Comparison of ENCODE assay signal across 33 mouse cellular contexts in the genomic region with DNA sequence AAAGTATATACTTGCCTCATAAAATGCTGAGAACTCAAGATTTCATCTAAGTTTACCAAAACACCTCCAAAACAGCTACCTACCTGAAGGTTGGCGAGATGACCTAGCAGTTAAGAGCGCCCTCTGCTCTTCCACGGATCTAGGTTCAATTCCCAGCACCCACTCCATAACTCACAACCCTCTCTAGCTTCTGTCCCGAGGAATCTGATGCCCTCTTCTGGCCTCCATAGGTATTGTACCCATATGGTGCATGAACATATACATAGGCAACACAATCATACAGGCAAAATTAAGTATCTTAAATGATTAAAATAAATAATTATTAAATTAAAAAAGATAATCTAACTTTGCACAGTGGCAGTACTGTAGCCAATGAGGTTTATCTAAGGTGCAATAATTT. TPM values are rescaled to one million over a fixed set of nuclear protein-coding genes. Genes with fewer than 3 reads are reported as not detected.
A peak's percentile ranks its signal among the peaks of the same experiment; 100 is the strongest.
DNase-seq lines count a peak whose midpoint lies in the region; ATAC-seq and TF ChIP-seq lines count a peak whose summit lies in the region.
"Had no signal": no experiment of that assay in that cellular context is flagged by ENCODE, and none has a peak within 500 bp of the region (broad histone marks: within the 10 kb centered on the region; RNA-seq: fewer than 3 reads in every experiment).

No protein-coding gene starts in this region.

- H3K27ac ChIP-seq in heart, adult 2 months = no peak overlapping the region
- no peak overlapping the region for H3K27ac ChIP-seq in neural tube, embryonic 11.5 days (ENCODE audit: low read depth, low read length)
- no peak overlapping the region for H3K27ac ChIP-seq in neural tube, embryonic 15.5 days (replicated peaks)
- no peak overlapping the region for H3K27ac ChIP-seq in embryonic facial prominence, embryonic 10.5 days (replicated peaks)
- H3K27ac ChIP-seq: embryonic facial prominence, embryonic 15.5 days; forebrain, embryonic 12.5 days; heart, embryonic 10.5 days; heart, embryonic 15.5 days; hindbrain, embryonic 12.5 days; hindbrain, postnatal 0 days; intestine, embryonic 15.5 days; limb, embryonic 13.5 days; liver, embryonic 13.5 days; lung, embryonic 15.5 days; midbrain, embryonic 12.5 days had no signal

- no peak for TF ChIP-seq POLR2A in heart, adult 2 months (IDR thresholded peaks at IDR 0.05; ENCODE audit: insufficient read depth, low read depth, low read length)

- H3K9ac ChIP-seq in heart, adult 2 months (ENCODE audit: low read depth, low read length) = no peak overlapping the region
- H3K9ac ChIP-seq in neural tube, embryonic 11.5 days (ENCODE audit: low read length) = no peak overlapping the region
- no peak overlapping the region for H3K9ac ChIP-seq in neural tube, embryonic 15.5 days (replicated peaks)
- H3K9ac ChIP-seq: embryonic facial prominence, embryonic 15.5 days; forebrain, embryonic 12.5 days; forebrain, postnatal 0 days; heart, embryonic 15.5 days; hindbrain, embryonic 12.5 days; intestine, embryonic 15.5 days; limb, embryonic 13.5 days; liver, embryonic 13.5 days; lung, embryonic 15.5 days; midbrain, embryonic 12.5 days had no signal

- H3K27me3 ChIP-seq in heart, adult 2 months (ENCODE audit: control insufficient read depth, insufficient read depth, low read length) = no peaks in the 10 kb centered on the region
- H3K27me3 ChIP-seq in neural tube, embryonic 11.5 days (ENCODE audit: control insufficient read depth, insufficient read depth, low read length) = no peaks in the 10 kb centered on the region
- no peaks in the 10 kb centered on the region; the same call in 1 of the 2 replicates for H3K27me3 ChIP-seq in neural tube, embryonic 15.5 days (replicated peaks)
- H3K27me3 ChIP-seq in embryonic facial prominence, embryonic 10.5 days (replicated peaks; ENCODE audit: low read depth, poor library complexity, severe bottlenecking) = no peaks in the 10 kb centered on the region
- H3K27me3 ChIP-seq: embryonic facial prominence, embryonic 15.5 days; forebrain, embryonic 12.5 days; heart, embryonic 15.5 days; hindbrain, embryonic 12.5 days; intestine, embryonic 15.5 days; limb, embryonic 13.5 days; liver, embryonic 13.5 days; lung, embryonic 15.5 days; midbrain, embryonic 12.5 days; Patski had no signal

- H3K9me3 ChIP-seq in neural tube, embryonic 11.5 days (ENCODE audit: control insufficient read depth, low read length) = no peaks in the 10 kb centered on the region
- no peaks in the 10 kb centered on the region for H3K9me3 ChIP-seq in neural tube, embryonic 15.5 days (replicated peaks)
- H3K9me3 ChIP-seq in embryonic facial prominence, embryonic 10.5 days = 0 out of 2 replicates have a peak, but pooled peaks cover 4% of the 10 kb centered on the region
- H3K9me3 ChIP-seq: embryonic facial prominence, embryonic 15.5 days; forebrain, embryonic 12.5 days; heart, embryonic 10.5 days; heart, embryonic 15.5 days; hindbrain, embryonic 12.5 days; intestine, embryonic 15.5 days; limb, embryonic 13.5 days; liver, embryonic 13.5 days; lung, embryonic 15.5 days; midbrain, embryonic 12.5 days had no signal

- peak; percentile 16 for TF ChIP-seq CTCF in heart, adult 2 months (IDR thresholded peaks at IDR 0.05)

- intact Hi-C loops in heart, adult 2 months (cut with DNase I) = no loop called here
- intact Hi-C loops in heart, postnatal 10 days (cut with DNase I) = no loop called here

- WGBS in heart, adult 2 months = 85% methylated on average over 4 of the region's 4 CpGs
- 85% methylated on average over 4 of the region's 4 CpGs for WGBS in neural tube, embryonic 11.5 days
- 89% methylated on average over 4 of the region's 4 CpGs for WGBS in neural tube, embryonic 15.5 days
- 89% methylated on average over 4 of the region's 4 CpGs for WGBS in embryonic facial prominence, embryonic 10.5 days

- DNase-seq in heart, adult 2 months = no peak
- no peak for DNase-seq in heart, postnatal 10 days
- peak; percentile 4 for DNase-seq in neural tube, embryonic 11.5 days (ENCODE audit: low spot score)
- no peak for DNase-seq in urinary bladder, postnatal 10 days (ENCODE audit: low spot score)
- DNase-seq in embryonic facial prominence, embryonic 10.5 days (ENCODE audit: low spot score) = no peak
- DNase-seq in lung, adult 18-20 months = no peak
- DNase-seq: adrenal gland, postnatal 25 days; cerebellum, adult 2 months; cerebellum, postnatal 14 days; forebrain, postnatal 0 days; heart, postnatal 36 days; kidney, adult 2 months; kidney, postnatal 10 days; liver, embryonic 13.5 days; retina, postnatal 1 day; right cerebral cortex, postnatal 25 days; thymus, adult 18-20 months; thymus, postnatal 4 days had no signal

- H3K36me3 ChIP-seq in heart, adult 2 months (ENCODE audit: control insufficient read depth, insufficient read depth, low read length) = no peaks in the 10 kb centered on the region
- no peaks in the 10 kb centered on the region for H3K36me3 ChIP-seq in neural tube, embryonic 11.5 days (ENCODE audit: control insufficient read depth, insufficient read depth, low read length)
- no peaks in the 10 kb centered on the region for H3K36me3 ChIP-seq in neural tube, embryonic 15.5 days
- no peaks in the 10 kb centered on the region for H3K36me3 ChIP-seq in embryonic facial prominence, embryonic 10.5 days (replicated peaks)
- H3K36me3 ChIP-seq: embryonic facial prominence, embryonic 15.5 days; forebrain, embryonic 12.5 days; G1E; heart, embryonic 10.5 days; heart, embryonic 15.5 days; hindbrain, embryonic 12.5 days; intestine, embryonic 15.5 days; limb, embryonic 13.5 days; liver, embryonic 13.5 days; lung, embryonic 15.5 days; midbrain, embryonic 12.5 days had no signal

- no peaks in the 10 kb centered on the region for H3K4me1 ChIP-seq in heart, adult 2 months (ENCODE audit: control insufficient read depth, insufficient read depth, low read length)
- H3K4me1 ChIP-seq in neural tube, embryonic 11.5 days (ENCODE audit: control insufficient read depth, insufficient read depth, low read length) = no peaks in the 10 kb centered on the region
- no peaks in the 10 kb centered on the region for H3K4me1 ChIP-seq in neural tube, embryonic 15.5 days
- H3K4me1 ChIP-seq in embryonic facial prominence, embryonic 10.5 days = no peaks in the 10 kb centered on the region
- H3K4me1 ChIP-seq: embryonic facial prominence, embryonic 15.5 days; forebrain, embryonic 12.5 days; heart, embryonic 10.5 days; heart, embryonic 15.5 days; hindbrain, embryonic 12.5 days; intestine, embryonic 15.5 days; limb, embryonic 13.5 days; liver, embryonic 13.5 days; lung, embryonic 15.5 days; midbrain, embryonic 12.5 days had no signal

- ATAC-seq in neural tube, embryonic 11.5 days (ENCODE audit: insufficient read depth, low FRiP score, low TSS enrichment) = no peak
- ATAC-seq in neural tube, embryonic 15.5 days (ENCODE audit: low FRiP score) = no peak
- peak; percentile 53 for ATAC-seq in megakaryocyte progenitor cell, adult 5-6 weeks (replicated peaks; ENCODE audit: poor library complexity)
- ATAC-seq: forebrain, postnatal 0 days; hindbrain, postnatal 0 days; intestine, embryonic 15.5 days; Patski had no signal

- H3K4me3 ChIP-seq in heart, adult 2 months = no peak overlapping the region
- H3K4me3 ChIP-seq in neural tube, embryonic 11.5 days (ENCODE audit: low read depth, low read length) = no peak overlapping the region
- H3K4me3 ChIP-seq in neural tube, embryonic 15.5 days (replicated peaks) = no peak overlapping the region
- no peak overlapping the region for H3K4me3 ChIP-seq in embryonic facial prominence, embryonic 10.5 days
- H3K4me3 ChIP-seq: embryonic facial prominence, embryonic 15.5 days; forebrain, embryonic 12.5 days; heart, embryonic 10.5 days; heart, embryonic 15.5 days; hindbrain, embryonic 12.5 days; intestine, embryonic 15.5 days; limb, embryonic 13.5 days; liver, embryonic 13.5 days; lung, embryonic 15.5 days; midbrain, embryonic 12.5 days; myocyte had no signal

- no peak for TF ChIP-seq EP300 in heart, adult 2 months (IDR thresholded peaks at IDR 0.05; ENCODE audit: insufficient read depth, low read depth, low read length)

- no peak overlapping the region for H3K4me2 ChIP-seq in neural tube, embryonic 11.5 days (ENCODE audit: low read depth)
- H3K4me2 ChIP-seq in neural tube, embryonic 15.5 days = no peak overlapping the region
- H3K4me2 ChIP-seq: embryonic facial prominence, embryonic 15.5 days; forebrain, embryonic 12.5 days; heart, embryonic 15.5 days; hindbrain, embryonic 12.5 days; intestine, embryonic 15.5 days; limb, embryonic 13.5 days; liver, embryonic 13.5 days; lung, embryonic 15.5 days; midbrain, embryonic 12.5 days had no signal

- H3K79me2 ChIP-seq in heart, adult 2 months (replicated peaks; ENCODE audit: control insufficient read depth, insufficient read depth, low read length) = no peaks in the 10 kb centered on the region

RNA-seq across cellular contexts. Expression of a gene that starts 17.9 kb away (rescaled TPM):
- total RNA-seq in heart, adult 2 months (2021) = 100 to 1,000 TPM; 337 to 437 TPM
- polyA plus RNA-seq in heart, adult 2 months (2012; rRNA removed) = 867 and 1,301 TPM in 2 replicates
- total RNA-seq in heart, postnatal 10 days (2021) = 100 to 1,000 TPM; 530 to 563 TPM
- 652 and 656 TPM in 2 replicates for polyA plus RNA-seq in neural tube, embryonic 11.5 days (2014; fragmentation: Nextera tagmentation; extraction: Ambion mirVana)
- polyA plus RNA-seq in neural tube, embryonic 15.5 days (2015; fragmentation: Nextera tagmentation; extraction: Ambion mirVana) = 351 and 459 TPM in 2 replicates
- total RNA-seq in megakaryocyte progenitor cell, adult 5-6 weeks (2015) = 3,057 and 3,071 TPM in 2 replicates
- 1,485 and 1,729 TPM in 2 replicates for total RNA-seq in megakaryocyte progenitor cell, adult 5-6 weeks (2017)
- polyA plus RNA-seq in embryonic facial prominence, embryonic 10.5 days (2016; fragmentation: Nextera tagmentation; extraction: Ambion mirVana) = 838 and 844 TPM in 2 replicates

RNA-seq across cellular contexts. Expression of a gene that starts 34.9 kb away (rescaled TPM):
- 10 to 100 TPM; 19.8 to 19.9 TPM for total RNA-seq in heart, adult 2 months (2021)
- 19.1 and 19.3 TPM in 2 replicates for polyA plus RNA-seq in heart, adult 2 months (2012; rRNA removed)
- 10 to 100 TPM; 27.9 to 30.1 TPM for total RNA-seq in heart, postnatal 10 days (2021)
- 3.6 and 4.2 TPM in 2 replicates for polyA plus RNA-seq in neural tube, embryonic 11.5 days (2014; fragmentation: Nextera tagmentation; extraction: Ambion mirVana)
- 6.4 and 7.3 TPM in 2 replicates for polyA plus RNA-seq in neural tube, embryonic 15.5 days (2015; fragmentation: Nextera tagmentation; extraction: Ambion mirVana)
- 11.7 and 12.6 TPM in 2 replicates for total RNA-seq in megakaryocyte progenitor cell, adult 5-6 weeks (2015)
- 63.3 and 72.7 TPM in 2 replicates for total RNA-seq in megakaryocyte progenitor cell, adult 5-6 weeks (2017)
- 4.2 and 4.6 TPM in 2 replicates for polyA plus RNA-seq in embryonic facial prominence, embryonic 10.5 days (2016; fragmentation: Nextera tagmentation; extraction: Ambion mirVana)

RNA-seq across cellular contexts. Expression of a gene that starts 43.7 kb away (rescaled TPM):
- total RNA-seq in heart, adult 2 months (2021) = 10 to 100 TPM; 18.2 to 18.4 TPM
- 27.9 and 32.6 TPM in 2 replicates for polyA plus RNA-seq in heart, adult 2 months (2012; rRNA removed)
- total RNA-seq in heart, postnatal 10 days (2021) = 10 to 100 TPM; 10.1 to 12.8 TPM
- 0.51 and 0.97 TPM in 2 replicates for polyA plus RNA-seq in neural tube, embryonic 11.5 days (2014; fragmentation: Nextera tagmentation; extraction: Ambion mirVana)
- 2.1 and 2.6 TPM in 2 replicates for polyA plus RNA-seq in neural tube, embryonic 15.5 days (2015; fragmentation: Nextera tagmentation; extraction: Ambion mirVana)
- total RNA-seq in megakaryocyte progenitor cell, adult 5-6 weeks (2015) = 0.12 and 0.32 TPM in 2 replicates
- 0.51 and 3.5 TPM in 2 replicates for total RNA-seq in megakaryocyte progenitor cell, adult 5-6 weeks (2017)
- polyA plus RNA-seq in embryonic facial prominence, embryonic 10.5 days (2016; fragmentation: Nextera tagmentation; extraction: Ambion mirVana) = 0.14 and 0.16 TPM in 2 replicates

RNA-seq across cellular contexts. Expression of a gene that starts 44.2 kb away (rescaled TPM):
- 1 to 10 TPM; 3.8 to 3.9 TPM for total RNA-seq in heart, adult 2 months (2021)
- 18.8 and 28.2 TPM in 2 replicates for polyA plus RNA-seq in heart, adult 2 months (2012; rRNA removed)
- 1 to 10 TPM; 2.9 to 5.0 TPM for total RNA-seq in heart, postnatal 10 days (2021)
- polyA plus RNA-seq in neural tube, embryonic 11.5 days (2014; fragmentation: Nextera tagmentation; extraction: Ambion mirVana) = 10.9 and 18.2 TPM in 2 replicates
- 2.9 and 3.3 TPM in 2 replicates for polyA plus RNA-seq in neural tube, embryonic 15.5 days (2015; fragmentation: Nextera tagmentation; extraction: Ambion mirVana)
- total RNA-seq in megakaryocyte progenitor cell, adult 5-6 weeks (2015) = 4.6 and 6.8 TPM in 2 replicates
- 14.6 and 22.1 TPM in 2 replicates for total RNA-seq in megakaryocyte progenitor cell, adult 5-6 weeks (2017)
- 3.0 and 5.7 TPM in 2 replicates for polyA plus RNA-seq in embryonic facial prominence, embryonic 10.5 days (2016; fragmentation: Nextera tagmentation; extraction: Ambion mirVana)
